Mouse (Mus musculus): Measurements from ENCODE around the gene Zhx3. TPM values are rescaled to one million over a fixed set of nuclear protein-coding genes. Genes with fewer than 3 reads are reported as not detected.

Zhx3 gene
- polyA plus RNA-seq, 1 experiment from 2014 or later: 17.9 TPM

DNA sequence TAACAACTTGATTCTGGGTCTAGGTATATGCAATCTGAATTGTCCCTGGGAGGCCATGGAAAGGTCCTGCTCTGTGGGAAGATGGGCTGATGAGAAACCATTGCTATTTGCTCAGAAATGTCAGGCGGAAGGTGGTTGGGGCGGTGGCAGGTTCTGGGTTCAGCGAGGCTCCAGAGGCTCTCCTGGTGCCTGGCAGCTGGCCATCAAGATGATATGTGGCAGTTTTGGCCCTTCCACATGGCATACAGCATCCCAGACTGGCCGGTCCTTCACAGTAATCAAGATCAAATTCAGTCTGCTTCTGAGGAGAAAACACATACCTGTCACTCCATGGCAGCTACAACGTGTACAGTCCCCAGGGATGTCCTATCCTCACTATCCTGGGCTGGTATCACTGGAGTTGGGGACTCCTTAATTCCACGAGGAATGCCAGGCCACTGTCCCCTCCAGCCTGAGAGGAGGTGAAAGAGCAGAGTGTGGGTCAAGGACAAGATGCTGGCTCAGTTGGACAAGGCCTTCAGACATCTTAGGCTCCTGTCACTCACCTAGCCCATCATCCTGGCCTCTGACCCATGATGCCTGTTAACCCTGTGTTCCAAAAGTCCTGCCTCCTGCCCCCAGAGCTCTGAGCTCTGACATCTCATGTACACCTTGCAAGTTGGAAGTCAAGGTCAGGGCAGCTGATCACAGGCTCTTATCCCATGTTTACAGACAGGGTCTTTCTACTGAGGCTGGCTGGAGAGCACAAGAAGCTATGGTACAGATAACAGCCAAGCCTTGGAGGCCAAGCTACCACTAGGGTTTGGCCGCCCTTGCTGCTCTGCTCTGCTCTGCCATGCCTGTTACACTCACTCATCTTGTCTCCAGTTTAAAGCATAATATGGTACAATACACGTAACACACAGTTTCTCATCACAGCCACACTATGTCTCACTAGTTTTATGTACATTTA is 101.2 kb downstream of the Zhx3 start:
- H3K27ac ChIP-seq: no peak overlapping the region
- no peak for DNase-seq (ENCODE audit: low spot score)

DNA sequence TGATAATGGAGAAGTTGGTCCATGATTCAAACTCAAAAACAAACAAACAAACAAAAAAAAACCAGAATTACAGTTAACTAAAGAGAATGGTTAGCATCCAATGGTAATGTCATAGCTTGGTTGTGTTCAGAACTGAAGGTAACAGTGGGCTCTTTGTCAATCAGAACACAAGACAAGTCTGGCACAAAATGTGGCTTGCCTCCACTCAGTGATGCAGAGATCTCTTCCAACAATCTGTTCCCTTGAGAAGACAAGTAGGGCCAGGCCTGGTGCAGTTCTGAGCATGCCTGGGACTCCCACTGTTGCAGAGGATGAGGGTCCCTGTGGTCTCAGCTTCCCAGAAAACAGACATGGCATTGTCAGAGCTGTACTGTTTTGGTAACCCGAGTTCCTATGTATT is 101.9 kb downstream of the Zhx3 start:
- Histone ChIP-seq H3K4me1 (replicated peaks; ENCODE audit: control insufficient read depth, insufficient read depth, low read length) (no peaks in the 10 kb centered on the region), H3K9me3 (ENCODE audit: control insufficient read depth, low read length) (no peaks in the 10 kb centered on the region), H3K27me3 (ENCODE audit: control insufficient read depth, insufficient read depth, low read length) (no peaks in the 10 kb centered on the region), H3K4me2 (replicated peaks) (no peak overlapping the region), H3K27ac (no peak overlapping the region), H3K4me3 (replicated peaks; ENCODE audit: low read length) (no peak overlapping the region), H3K9ac (no peak overlapping the region), H3K36me3 (replicated peaks; ENCODE audit: control insufficient read depth, insufficient read depth) (peaks cover 15% of the 10 kb centered on the region)
- 75% methylated on average over 1 of the region's 1 CpGs for WGBS
- no peak for ATAC-seq (ENCODE audit: low FRiP score)
- no peak for DNase-seq (ENCODE audit: low spot score)

More for the DNA sequence above, 101.2 kb downstream of the Zhx3 start:
- H3K4me1 ChIP-seq (replicated peaks; ENCODE audit: control insufficient read depth, insufficient read depth, low read length): no peaks in the 10 kb centered on the region
- ATAC-seq (ENCODE audit: low FRiP score): no peak
- H3K4me3 ChIP-seq (replicated peaks; ENCODE audit: low read length): no peak overlapping the region
- no peaks in the 10 kb centered on the region for H3K27me3 ChIP-seq (ENCODE audit: control insufficient read depth, insufficient read depth, low read length)
- 85% methylated on average over 8 of the region's 8 CpGs for WGBS
- H3K4me2 ChIP-seq (replicated peaks): no peak overlapping the region
- no peaks in the 10 kb centered on the region for H3K9me3 ChIP-seq (ENCODE audit: control insufficient read depth, low read length)
- no peak overlapping the region for H3K9ac ChIP-seq
- peaks cover 11% of the 10 kb centered on the region for H3K36me3 ChIP-seq (replicated peaks; ENCODE audit: control insufficient read depth, insufficient read depth)

DNA sequence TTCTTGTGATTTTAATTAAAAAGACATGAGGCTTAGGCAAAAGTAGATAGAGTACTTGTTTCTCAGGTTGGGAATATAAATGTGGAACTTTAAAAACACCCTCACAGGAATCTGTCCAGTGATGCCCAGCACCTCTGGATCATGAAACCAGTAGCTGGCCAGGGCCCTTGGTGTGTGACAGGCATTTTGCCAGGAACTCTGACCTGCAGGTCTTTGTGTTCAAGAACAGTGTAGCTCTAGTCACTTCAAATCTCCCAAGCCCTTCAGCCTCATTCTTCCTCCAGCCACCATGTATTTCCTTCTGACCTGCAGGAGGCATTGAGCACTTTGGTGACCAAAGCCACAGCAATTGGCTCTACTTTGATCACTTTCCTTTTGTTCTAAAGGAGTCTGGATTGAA is 102.4 kb downstream of the Zhx3 start:
- peaks cover 16% of the 10 kb centered on the region for H3K36me3 ChIP-seq (replicated peaks; ENCODE audit: control insufficient read depth, insufficient read depth)
- no peak overlapping the region for H3K9ac ChIP-seq
- H3K4me2 ChIP-seq (replicated peaks): no peak overlapping the region
- H3K4me3 ChIP-seq (replicated peaks; ENCODE audit: low read length): no peak overlapping the region
- ATAC-seq (ENCODE audit: low FRiP score) (no peak), DNase-seq (ENCODE audit: low spot score) (no peak)
- no peaks in the 10 kb centered on the region for H3K27me3 ChIP-seq (ENCODE audit: control insufficient read depth, insufficient read depth, low read length)
- H3K4me1 ChIP-seq (replicated peaks; ENCODE audit: control insufficient read depth, insufficient read depth, low read length): no peaks in the 10 kb centered on the region
- no peak overlapping the region for H3K27ac ChIP-seq
- no peaks in the 10 kb centered on the region for H3K9me3 ChIP-seq (ENCODE audit: control insufficient read depth, low read length)

DNA sequence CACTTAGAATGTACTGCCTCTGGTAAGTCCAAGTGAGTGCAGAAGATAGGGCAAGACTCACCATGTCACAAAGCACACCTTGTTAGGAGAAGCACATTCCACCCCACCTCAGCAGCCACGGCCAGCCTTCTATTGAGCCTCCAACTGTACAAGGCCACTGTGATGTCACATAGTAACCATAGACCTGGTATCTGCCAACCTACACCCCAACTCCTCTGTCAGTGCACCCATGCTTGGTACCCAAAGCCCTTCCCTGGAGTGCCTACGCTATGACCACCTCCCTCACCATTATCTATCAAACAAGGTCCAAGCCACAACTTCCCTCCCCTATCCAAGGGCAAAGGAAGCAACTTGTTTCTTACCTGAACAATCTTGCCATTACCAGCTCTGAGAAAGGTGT is 103.8 kb downstream of the Zhx3 start:
- ATAC-seq (ENCODE audit: low FRiP score) (no peak), DNase-seq (ENCODE audit: low spot score) (no peak)
- H3K9me3 ChIP-seq (ENCODE audit: control insufficient read depth, low read length): no peaks in the 10 kb centered on the region
- H3K27me3 ChIP-seq (ENCODE audit: control insufficient read depth, insufficient read depth, low read length): no peaks in the 10 kb centered on the region
- WGBS: 89% methylated on average over 2 of the region's 2 CpGs
- H3K4me1 ChIP-seq (replicated peaks; ENCODE audit: control insufficient read depth, insufficient read depth, low read length): no peaks in the 10 kb centered on the region
- H3K36me3 ChIP-seq (replicated peaks; ENCODE audit: control insufficient read depth, insufficient read depth): peaks cover 21% of the 10 kb centered on the region
- H3K4me3 ChIP-seq (replicated peaks; ENCODE audit: low read length): no peak overlapping the region
- no peak overlapping the region for H3K4me2 ChIP-seq (replicated peaks)
- no peak overlapping the region for H3K9ac ChIP-seq
- H3K27ac ChIP-seq: no peak overlapping the region

DNA sequence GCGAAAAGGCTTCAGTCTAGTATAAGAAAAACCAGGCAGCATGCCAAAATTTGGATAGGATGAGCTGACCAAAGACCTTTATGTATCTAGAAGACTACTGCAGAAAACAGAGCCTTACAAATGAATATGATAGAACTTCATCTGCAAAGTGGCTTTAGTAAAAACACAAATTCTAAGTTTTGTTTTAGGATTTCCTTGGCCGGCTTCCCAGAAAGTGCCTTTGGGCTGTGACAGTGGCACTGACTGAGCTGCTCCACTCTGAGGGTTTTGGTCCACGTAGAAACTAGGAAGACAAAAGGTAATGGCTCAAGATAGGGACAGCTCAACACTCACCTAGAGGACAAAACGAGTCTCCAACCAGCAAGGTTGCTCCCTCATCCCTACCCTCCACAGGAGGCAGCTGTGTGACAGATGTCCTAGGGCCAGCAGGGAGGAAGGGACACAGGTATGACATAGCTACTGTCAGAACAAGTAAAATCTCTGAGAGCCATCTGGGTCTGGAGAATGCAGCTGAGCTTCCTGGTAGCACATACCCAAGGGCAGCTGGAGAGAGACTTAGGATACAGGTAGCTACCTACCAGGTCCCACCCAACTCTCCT is 104.6 kb downstream of the Zhx3 start:
- no peaks in the 10 kb centered on the region for H3K27me3 ChIP-seq (ENCODE audit: control insufficient read depth, insufficient read depth, low read length)
- no peaks in the 10 kb centered on the region for H3K9me3 ChIP-seq (ENCODE audit: control insufficient read depth, low read length)
- WGBS: 82% methylated on average over 4 of the region's 4 CpGs
- no peak overlapping the region for H3K4me2 ChIP-seq (replicated peaks)
- ATAC-seq (ENCODE audit: low FRiP score) (peak; percentile 21; the same call in 1 of the 2 replicates), DNase-seq (ENCODE audit: low spot score) (no peak)
- H3K4me3 ChIP-seq (replicated peaks; ENCODE audit: low read length): no peak overlapping the region
- no peaks in the 10 kb centered on the region for H3K4me1 ChIP-seq (replicated peaks; ENCODE audit: control insufficient read depth, insufficient read depth, low read length)
- H3K36me3 ChIP-seq (replicated peaks; ENCODE audit: control insufficient read depth, insufficient read depth): peaks cover 29% of the 10 kb centered on the region
- no peak overlapping the region for H3K9ac ChIP-seq
- H3K27ac ChIP-seq: no peak overlapping the region

DNA sequence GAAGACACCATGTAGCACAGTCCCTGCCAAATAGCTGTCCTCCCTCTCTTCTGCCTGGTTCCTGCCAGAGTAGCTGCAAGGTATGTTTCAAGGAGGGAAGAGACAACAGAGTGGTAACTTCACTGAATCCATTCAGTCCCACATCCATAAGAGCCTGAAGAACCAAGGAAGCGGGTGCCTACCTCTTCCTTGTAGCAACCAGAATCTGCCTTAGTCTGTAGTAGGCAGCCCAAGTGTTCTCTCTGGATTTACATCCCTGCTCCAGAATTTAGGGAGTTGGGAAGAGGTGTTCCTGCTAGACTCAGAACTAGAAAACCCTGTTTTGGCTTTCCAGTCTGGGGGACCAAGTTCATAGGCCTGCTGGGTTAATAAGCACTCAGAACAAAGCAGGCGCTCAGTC is 105.6 kb downstream of the Zhx3 start:
- no peak for ATAC-seq (ENCODE audit: low FRiP score)

GRCm38 (mm10) chr2:160766371-160766771 is 106.4 kb downstream of the Zhx3 start:
- H3K4me3 ChIP-seq (replicated peaks; ENCODE audit: low read length): no peak overlapping the region
- no peaks in the 10 kb centered on the region for H3K9me3 ChIP-seq (ENCODE audit: control insufficient read depth, low read length)
- no peak for DNase-seq (ENCODE audit: low spot score)
- H3K9ac ChIP-seq: no peak overlapping the region
- WGBS: 59% methylated on average over 5 of the region's 5 CpGs
- H3K36me3 ChIP-seq (replicated peaks; ENCODE audit: control insufficient read depth, insufficient read depth): peaks cover 48% of the 10 kb centered on the region
- H3K4me2 ChIP-seq (replicated peaks): no peak overlapping the region
- H3K4me1 ChIP-seq (replicated peaks; ENCODE audit: control insufficient read depth, insufficient read depth, low read length): no peaks in the 10 kb centered on the region
- no peak; the same call in 1 of the 2 replicates for ATAC-seq (ENCODE audit: low FRiP score)
- H3K27ac ChIP-seq: no peak overlapping the region
- no peaks in the 10 kb centered on the region for H3K27me3 ChIP-seq (ENCODE audit: control insufficient read depth, insufficient read depth, low read length)

More for the DNA sequence above, 105.6 kb downstream of the Zhx3 start:
- H3K27me3 ChIP-seq (ENCODE audit: control insufficient read depth, insufficient read depth, low read length): no peaks in the 10 kb centered on the region
- peaks cover 39% of the 10 kb centered on the region for H3K36me3 ChIP-seq (replicated peaks; ENCODE audit: control insufficient read depth, insufficient read depth)
- DNase-seq (ENCODE audit: low spot score): no peak
- H3K4me3 ChIP-seq (replicated peaks; ENCODE audit: low read length): no peak overlapping the region
- no peaks in the 10 kb centered on the region for H3K4me1 ChIP-seq (replicated peaks; ENCODE audit: control insufficient read depth, insufficient read depth, low read length)
- no peak overlapping the region for H3K9ac ChIP-seq
- no peaks in the 10 kb centered on the region for H3K9me3 ChIP-seq (ENCODE audit: control insufficient read depth, low read length)
- WGBS: 92% methylated on average over 2 of the region's 2 CpGs
- H3K27ac ChIP-seq: no peak overlapping the region
- no peak overlapping the region for H3K4me2 ChIP-seq (replicated peaks)

DNA sequence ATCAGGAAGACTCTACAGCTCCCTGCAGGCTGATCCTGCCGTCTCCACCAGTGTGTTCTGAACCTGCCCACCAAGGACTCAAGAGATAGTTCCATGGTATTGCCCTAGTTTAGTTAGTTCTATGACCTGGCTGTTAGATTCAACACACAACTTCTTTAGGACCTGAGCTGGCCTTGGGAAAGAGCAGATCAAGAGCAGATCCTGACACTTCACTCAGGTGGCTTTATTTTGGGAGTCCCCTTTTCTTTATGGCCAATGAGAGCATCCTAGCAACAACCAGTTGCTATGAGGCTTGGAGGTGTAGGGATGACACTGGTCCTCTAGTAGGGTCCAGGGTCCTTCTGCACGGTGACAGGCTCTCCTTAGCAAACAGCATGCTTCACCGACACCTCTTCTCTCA is 107.7 kb downstream of the Zhx3 start:
- no peak for DNase-seq (ENCODE audit: low spot score)
- no peaks in the 10 kb centered on the region for H3K4me1 ChIP-seq (replicated peaks; ENCODE audit: control insufficient read depth, insufficient read depth, low read length)
- peaks cover 60% of the 10 kb centered on the region for H3K36me3 ChIP-seq (replicated peaks; ENCODE audit: control insufficient read depth, insufficient read depth)
- H3K27me3 ChIP-seq (ENCODE audit: control insufficient read depth, insufficient read depth, low read length): no peaks in the 10 kb centered on the region
- H3K4me3 ChIP-seq (replicated peaks; ENCODE audit: low read length): no peak overlapping the region
- no peak for ATAC-seq (ENCODE audit: low FRiP score)
- H3K27ac ChIP-seq: no peak overlapping the region
- H3K9me3 ChIP-seq (ENCODE audit: control insufficient read depth, low read length): no peaks in the 10 kb centered on the region
- 75% methylated on average over 3 of the region's 3 CpGs for WGBS
- no peak overlapping the region for H3K4me2 ChIP-seq (replicated peaks)
- H3K9ac ChIP-seq: no peak overlapping the region

- Histone ChIP-seq H3K27me3 (ENCODE audit: control insufficient read depth, insufficient read depth, low read length) (no peaks in the 10 kb centered on the region), H3K36me3 (replicated peaks; ENCODE audit: control insufficient read depth, insufficient read depth) (peaks cover 67% of the 10 kb centered on the region), H3K9me3 (ENCODE audit: control insufficient read depth, low read length) (no peaks in the 10 kb centered on the region), H3K4me3 (replicated peaks; ENCODE audit: low read length) (no peak overlapping the region), H3K9ac (no peak overlapping the region), H3K4me2 (replicated peaks) (no peak overlapping the region), H3K4me1 (replicated peaks; ENCODE audit: control insufficient read depth, insufficient read depth, low read length) (no peaks in the 10 kb centered on the region), H3K27ac (no peak overlapping the region)
- DNase-seq (ENCODE audit: low spot score) (no peak), ATAC-seq (ENCODE audit: low FRiP score) (no peak)
- 92% methylated on average over 2 of the region's 2 CpGs for WGBS
Observed at GRCm38 (mm10) chr2:160764386-160764785, 108.4 kb downstream of the Zhx3 start.

Measured in hindbrain, embryonic 14.5 days (tissue).